Mouse (Mus musculus) MEL (cell line): Measurements from ENCODE around the gene Galnt10. TPM values are rescaled to one million over a fixed set of nuclear protein-coding genes. Genes with fewer than 3 reads are reported as not detected.
A peak's percentile ranks its signal among the peaks of the same experiment; 100 is the strongest.

Experiments
- DNase-seq: peaks from one replicate; pipeline ENCODE4 v3.0.0; 2011; ENCODE audit warnings: low read depth, low spot score
- H3K27ac ChIP-seq: 2 replicates; pipeline ENCODE4 v1.5.1; 2012; ENCODE audit warnings: low read depth, mild to moderate bottlenecking, control low read depth, low read length, moderate library complexity; ENCODE audit not compliant: control insufficient read depth
- H3K27me3 ChIP-seq, 2 experiments: fragments of 150-350 bp in 1 of 2; sonication (generic) in 1 of 2; 2 replicates each; pipeline ENCODE4 v1.6.1; 2012; ENCODE audit warnings: low read length in 2 of 2, mild to moderate bottlenecking in 2 of 2, improper control_type of control experiment in 1 of 2, moderate library complexity in 1 of 2; ENCODE audit not compliant: insufficient read depth in 2 of 2, control insufficient read depth in 1 of 2
- H3K36me3 ChIP-seq, 2 experiments: 2 replicates each; pipeline ENCODE4 v1.6.1; 2012 to 2014; ENCODE audit warnings: low read length in 2 of 2, improper control_type of control experiment in 1 of 2, inconsistent platforms in 1 of 2, mild to moderate bottlenecking in 1 of 2; ENCODE audit not compliant: insufficient read depth in 2 of 2, control insufficient read depth in 1 of 2
- H3K4me1 ChIP-seq, 2 experiments: fragments of 150-350 bp in 1 of 2; sonication (generic) in 1 of 2; 2 replicates each; pipeline ENCODE4 v1.6.1; 2012; ENCODE audit warnings: low read length in 2 of 2, improper control_type of control experiment in 1 of 2, mild to moderate bottlenecking in 1 of 2; ENCODE audit not compliant: insufficient read depth in 2 of 2, control insufficient read depth in 1 of 2
- H3K4me3 ChIP-seq, 2 experiments: fragments of 150-350 bp in 1 of 2; sonication (generic) in 1 of 2; 2 replicates each; pipeline ENCODE4 v1.5.1; 2012; ENCODE audit warnings: low read depth in 2 of 2, low read length in 2 of 2, mild to moderate bottlenecking in 2 of 2, moderate library complexity in 2 of 2, control low read depth in 1 of 2, improper control_type of control experiment in 1 of 2; ENCODE audit not compliant: control insufficient read depth in 1 of 2, insufficient read depth in 1 of 2
- H3K79me2 ChIP-seq: 2 replicates; pipeline ENCODE4 v1.6.1; 2012; ENCODE audit warnings: mild to moderate bottlenecking, low read length, moderate library complexity; ENCODE audit not compliant: control insufficient read depth, poor library complexity, insufficient read depth
- H3K9ac ChIP-seq: 2 replicates; pipeline ENCODE4 v1.6.1; 2012; ENCODE audit warnings: low read depth, mild to moderate bottlenecking, control low read depth, low read length, moderate library complexity; ENCODE audit not compliant: control insufficient read depth, poor library complexity, severe bottlenecking
- H3K9me3 ChIP-seq: fragments of 150-350 bp; sonication (generic); replicated peaks from 2 replicates; pipeline ENCODE4 v1.6.1; 2012; ENCODE audit warnings: mild to moderate bottlenecking, low read length, improper control_type of control experiment, moderate library complexity; ENCODE audit not compliant: insufficient read depth
- BHLHE40 ChIP-seq: IDR thresholded peaks from 2 replicates; pipeline ENCODE4 v1.6.1; 2012; ENCODE audit warnings: low read depth, mild to moderate bottlenecking, inconsistent platforms, low read length, improper control_type of control experiment, borderline replicate concordance
- CHD1 ChIP-seq: IDR thresholded peaks from 2 replicates; pipeline ENCODE4 v1.6.1; 2012; ENCODE audit warnings: low read depth, mild to moderate bottlenecking, inconsistent platforms, low read length, improper control_type of control experiment
- CHD2 ChIP-seq: IDR thresholded peaks from 2 replicates; pipeline ENCODE4 v1.6.1; 2011; ENCODE audit warnings: low read length, improper control_type of control experiment
- CTCF ChIP-seq, 3 experiments: IDR thresholded peaks in 2 of 3; conservative IDR thresholded peaks in 1 of 3; 2 replicates each; pipeline ENCODE4 v1.5.1; 2011 to 2012; ENCODE audit warnings: low read length in 3 of 3, low read depth in 2 of 3, mild to moderate bottlenecking in 2 of 3, improper control_type of control experiment in 1 of 3, inconsistent platforms in 1 of 3, mixed read lengths in 1 of 3, moderate library complexity in 1 of 3; ENCODE audit not compliant: control insufficient read depth in 1 of 3, insufficient read depth in 1 of 3, poor library complexity in 1 of 3, severe bottlenecking in 1 of 3
- E2F4 ChIP-seq: IDR thresholded peaks from 2 replicates; pipeline ENCODE4 v1.6.1; 2011; ENCODE audit warnings: low read depth, low read length, improper control_type of control experiment, borderline replicate concordance
- ELF1 ChIP-seq: IDR thresholded peaks from 2 replicates; pipeline ENCODE4 v1.6.1; 2014; ENCODE audit warnings: low read depth, mild to moderate bottlenecking, inconsistent platforms, low read length, improper control_type of control experiment, moderate library complexity
- EP300 ChIP-seq, 2 experiments: IDR thresholded peaks; 2 replicates each; pipeline ENCODE4 v1.6.1; 2011; ENCODE audit warnings: improper control_type of control experiment in 2 of 2, low read length in 2 of 2, low read depth in 1 of 2, mild to moderate bottlenecking in 1 of 2
- ETS1 ChIP-seq: IDR thresholded peaks from 2 replicates; pipeline ENCODE4 v1.6.1; 2012; ENCODE audit warnings: low read depth, mild to moderate bottlenecking, inconsistent platforms, low read length, improper control_type of control experiment, moderate library complexity
- GATA1 ChIP-seq: IDR thresholded peaks from 2 replicates; pipeline ENCODE4 v1.6.1; 2011; ENCODE audit warnings: low read depth, low read length, improper control_type of control experiment
- HCFC1 ChIP-seq: IDR thresholded peaks from 2 replicates; pipeline ENCODE4 v1.6.1; 2012; ENCODE audit warnings: low read depth, mild to moderate bottlenecking, inconsistent platforms, low read length, improper control_type of control experiment, moderate library complexity
- JUND ChIP-seq: IDR thresholded peaks from 2 replicates; pipeline ENCODE4 v1.6.1; 2011; ENCODE audit warnings: low read depth, mild to moderate bottlenecking, improper control_type of control experiment, low read length
- MAX ChIP-seq: IDR thresholded peaks from 2 replicates; pipeline ENCODE4 v1.6.1; 2011; ENCODE audit warnings: low read length, improper control_type of control experiment
- MAZ ChIP-seq: IDR thresholded peaks from 2 replicates; pipeline ENCODE4 v1.6.1; 2012; ENCODE audit warnings: low read depth, mild to moderate bottlenecking, inconsistent platforms, low read length, improper control_type of control experiment
- MEF2A ChIP-seq: IDR thresholded peaks from 2 replicates; pipeline ENCODE4 v1.6.1; 2014; ENCODE audit warnings: low read depth, mild to moderate bottlenecking, inconsistent platforms, low read length, improper control_type of control experiment; ENCODE audit not compliant: poor library complexity, insufficient replicate concordance, severe bottlenecking; ENCODE audit errors: extremely low read depth
- MYB ChIP-seq: IDR thresholded peaks from 2 replicates; pipeline ENCODE4 v1.6.1; 2011; ENCODE audit warnings: mild to moderate bottlenecking, low read depth, low read length, improper control_type of control experiment
- MYC ChIP-seq: IDR thresholded peaks from 2 replicates; pipeline ENCODE4 v1.6.1; 2011; ENCODE audit warnings: low read depth, mild to moderate bottlenecking, low read length, improper control_type of control experiment, moderate library complexity
- NELFE ChIP-seq: IDR thresholded peaks from 2 replicates; pipeline ENCODE4 v1.6.1; 2011; ENCODE audit warnings: low read depth, low read length, improper control_type of control experiment
- NRF1 ChIP-seq: IDR thresholded peaks from 2 replicates; pipeline ENCODE4 v1.6.1; 2014; ENCODE audit warnings: low read depth, mild to moderate bottlenecking, inconsistent platforms, low read length, improper control_type of control experiment, moderate library complexity; ENCODE audit not compliant: poor library complexity, insufficient read depth, severe bottlenecking
- POLR2A ChIP-seq, 2 experiments: IDR thresholded peaks; 2 replicates each; pipeline ENCODE4 v1.6.1; 2011 to 2012; ENCODE audit warnings: low read length in 2 of 2, mild to moderate bottlenecking in 2 of 2, control low read depth in 1 of 2, improper control_type of control experiment in 1 of 2, low read depth in 1 of 2, moderate library complexity in 1 of 2; ENCODE audit not compliant: control insufficient read depth in 1 of 2, insufficient read depth in 1 of 2, poor library complexity in 1 of 2
- POLR2AphosphoS5 ChIP-seq: IDR thresholded peaks from 2 replicates; pipeline ENCODE4 v1.6.1; 2012; ENCODE audit warnings: low read depth, borderline replicate concordance, mild to moderate bottlenecking, inconsistent platforms, low read length, moderate library complexity, mixed read lengths
- RCOR1 ChIP-seq: IDR thresholded peaks from 2 replicates; pipeline ENCODE4 v1.6.1; 2012; ENCODE audit warnings: low read depth, mild to moderate bottlenecking, inconsistent platforms, low read length, improper control_type of control experiment
- SIN3A ChIP-seq: IDR thresholded peaks from 2 replicates; pipeline ENCODE4 v1.6.1; 2012; ENCODE audit warnings: low read length, improper control_type of control experiment, inconsistent platforms
- SMC3 ChIP-seq: IDR thresholded peaks from 2 replicates; pipeline ENCODE4 v1.6.1; 2011; ENCODE audit warnings: low read depth, low read length, improper control_type of control experiment
- TAL1 ChIP-seq: IDR thresholded peaks from 2 replicates; pipeline ENCODE4 v1.6.1; 2012; ENCODE audit warnings: mild to moderate bottlenecking, inconsistent platforms, low read length, moderate library complexity, mixed read lengths
- TCF12 ChIP-seq: IDR thresholded peaks from 2 replicates; pipeline ENCODE4 v1.6.1; 2014; ENCODE audit warnings: low read depth, mild to moderate bottlenecking, inconsistent platforms, low read length, improper control_type of control experiment, moderate library complexity
- UBTF ChIP-seq: IDR thresholded peaks from 2 replicates; pipeline ENCODE4 v1.6.1; 2012; ENCODE audit warnings: low read depth, mild to moderate bottlenecking, inconsistent platforms, low read length, improper control_type of control experiment, moderate library complexity, borderline replicate concordance; ENCODE audit not compliant: insufficient read depth
- USF2 ChIP-seq, 2 experiments: IDR thresholded peaks; 2 replicates each; pipeline ENCODE4 v1.6.1; 2011 to 2012; ENCODE audit warnings: improper control_type of control experiment in 2 of 2, low read length in 2 of 2, borderline replicate concordance in 1 of 2, inconsistent platforms in 1 of 2, low read depth in 1 of 2, mild to moderate bottlenecking in 1 of 2; ENCODE audit not compliant: insufficient read depth in 1 of 2
- ZKSCAN1 ChIP-seq: IDR thresholded peaks from 2 replicates; pipeline ENCODE4 v1.6.1; 2012; ENCODE audit warnings: low read depth, mild to moderate bottlenecking, inconsistent platforms, low read length, improper control_type of control experiment, moderate library complexity
- ZNF384 ChIP-seq: IDR thresholded peaks from 2 replicates; pipeline ENCODE4 v1.6.1; 2012; ENCODE audit warnings: low read depth, mild to moderate bottlenecking, inconsistent platforms, low read length, improper control_type of control experiment
- polyA plus RNA-seq, 2 experiments: library from polyadenylated mRNA; stranded (reverse) in 1 of 2; unstranded in 1 of 2; fragments of >175 nt in 1 of 2; fragments of >200 nt in 1 of 2; gene quantifications; 2 replicates each; pipeline versions ENCODE4 v1.2.1 to v1.2.4; 2012; ENCODE audit warnings: low replicate concordance in 2 of 2, low read depth in 1 of 2; ENCODE audit not compliant: insufficient read length in 2 of 2, insufficient read depth in 1 of 2, missing spikeins in 1 of 2
- total RNA-seq: library from RNA; depleted of rRNA; stranded (reverse); fragments of 300-350 nt; gene quantifications from 2 replicates; pipeline ENCODE4 v1.2.3, GENCODE M21; 2012

Galnt10 gene
- total and polyA plus RNA-seq, 3 experiments, result 26.7 to 27.4 TPM; not detected in 1

GRCm38 (mm10) chr11:57621876-57622275 is 23.4 kb upstream of the Galnt10 start:
- peaks cover 0 to 17% of the 10 kb centered on the region in 2 experiments; a peak in 2 of 4 replicates for H3K36me3 ChIP-seq
- H3K4me3 ChIP-seq, result no peak overlapping the region
- H3K79me2 ChIP-seq, result no peaks in the 10 kb centered on the region
- no peak for DNase-seq
- no peak overlapping the region for H3K27ac ChIP-seq
- H3K9me3 ChIP-seq, result no peaks in the 10 kb centered on the region
- H3K9ac ChIP-seq, result no peak overlapping the region
- TF ChIP-seq POLR2A (IDR thresholded peaks at IDR 0.05; ENCODE audit: control insufficient read depth in 1 of 2, insufficient read depth in 1 of 2, low read depth in 1 of 2, low read length in 2 of 2, poor library complexity in 1 of 2), result no peak
- no peak for TF ChIP-seq BHLHE40
- TF ChIP-seq E2F4, result no peak
- TF ChIP-seq USF2 (IDR thresholded peaks at IDR 0.05; ENCODE audit: borderline replicate concordance in 1 of 2, insufficient read depth in 1 of 2, low read depth in 1 of 2, low read length in 2 of 2), result no peak
- TF ChIP-seq CHD1, result no peak
- TF ChIP-seq POLR2AphosphoS5, result no peak
- no peak for TF ChIP-seq RCOR1
- no peak for TF ChIP-seq NRF1
- TF ChIP-seq MAX, result no peak
- TF ChIP-seq TAL1, result no peak
- TF ChIP-seq ZNF384, result no peak
- TF ChIP-seq MAZ, result no peak
- TF ChIP-seq ETS1, result no peak
- no peak for TF ChIP-seq MYC
- no peak for TF ChIP-seq CTCF (IDR thresholded peaks at IDR 0.05 in 2 of 3, conservative IDR thresholded peaks at IDR 0.05 in 1 of 3; ENCODE audit: control insufficient read depth in 1 of 3, insufficient read depth in 1 of 3, low read depth in 2 of 3, low read length in 3 of 3, poor library complexity in 1 of 3, severe bottlenecking in 1 of 3)
- TF ChIP-seq ZKSCAN1, result no peak
- TF ChIP-seq HCFC1, result no peak
- TF ChIP-seq MYB, result no peak
- no peak for TF ChIP-seq UBTF
- no peak for TF ChIP-seq NELFE
- H3K27me3 ChIP-seq, result no peaks in the 10 kb centered on the region
- peaks cover 14 to 31% of the 10 kb centered on the region in 2 experiments for H3K4me1 ChIP-seq

DNA sequence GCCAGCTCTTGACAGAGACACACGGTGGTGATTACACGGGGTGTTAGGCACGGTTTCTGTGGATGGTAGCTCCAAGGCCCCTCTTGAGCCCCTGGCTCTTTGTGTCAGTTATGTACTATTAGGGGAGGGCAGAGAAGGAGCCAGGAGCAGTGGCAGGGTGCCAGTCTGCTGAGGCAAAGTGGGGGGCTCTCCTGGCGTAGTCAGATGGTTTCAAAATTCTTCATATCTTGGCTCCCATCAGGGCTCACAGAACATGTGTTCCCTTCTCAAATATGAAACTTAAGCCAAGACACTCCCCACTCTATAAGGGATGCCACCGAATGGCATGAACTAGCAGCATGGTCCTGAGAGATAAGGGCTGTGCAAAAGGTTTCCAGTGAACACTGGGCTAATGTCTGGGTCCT is 20.8 kb upstream of the Galnt10 start:
- Histone ChIP-seq H3K4me1 (peaks cover 16 to 42% of the 10 kb centered on the region in 2 experiments), H3K27ac (peak overlapping the region; percentile 32; the same call in 1 of the 2 replicates), H3K9me3 (no peaks in the 10 kb centered on the region), H3K9ac (peak overlapping the region; percentile 1; the same call in 1 of the 2 replicates), H3K79me2 (no peaks in the 10 kb centered on the region), H3K36me3 (peaks cover 0 to 17% of the 10 kb centered on the region in 2 experiments; a peak in 2 of 4 replicates), H3K4me3 (no peak overlapping the region), H3K27me3 (no peaks in the 10 kb centered on the region)
- DNase-seq, result peak; percentile 87
- TF ChIP-seq MAX (peak; percentile 49; the same call in 1 of the 2 replicates), NRF1 (no peak), HCFC1 (no peak), ELF1 (no peak), SIN3A (peak; percentile 62), ZKSCAN1 (no peak), POLR2AphosphoS5 (no peak), E2F4 (no peak), ETS1 (peak; percentile 92), EP300 (IDR thresholded peaks at IDR 0.05; ENCODE audit: low read depth in 1 of 2, low read length in 2 of 2) (peak; percentile 85 to 88), SMC3 (no peak), UBTF (no peak), JUND (no peak), CHD1 (no peak), TCF12 (peak; percentile 91), MEF2A (no peak), MYB (no peak), GATA1 (peak; percentile 90), CTCF (IDR thresholded peaks at IDR 0.05 in 2 of 3, conservative IDR thresholded peaks at IDR 0.05 in 1 of 3; ENCODE audit: control insufficient read depth in 1 of 3, insufficient read depth in 1 of 3, low read depth in 2 of 3, low read length in 3 of 3, poor library complexity in 1 of 3, severe bottlenecking in 1 of 3) (no peak), ZNF384 (no peak), CHD2 (no peak)
